In genomic region chr16:31131531-31131930, GRCm38 (mm10) we compare ENCODE assay signal across 17 mouse cellular contexts. TPM values are rescaled to one million over a fixed set of nuclear protein-coding genes. Genes with fewer than 3 reads are reported as not detected.
DNase-seq lines count a peak whose midpoint lies in the region; ATAC-seq and TF ChIP-seq lines count a peak whose summit lies in the region.
"Had no signal": no experiment of that assay in that cellular context is flagged by ENCODE, and none has a peak within 500 bp of the region (broad histone marks: within the 10 kb centered on the region; RNA-seq: fewer than 3 reads in every experiment).

No protein-coding gene starts in this region.

- no peak overlapping the region for H3K9ac ChIP-seq in intestine, embryonic 15.5 days
- H3K9ac ChIP-seq in intestine, postnatal 0 days (ENCODE audit: low read depth, low read length), result no peak overlapping the region
- no peak overlapping the region for H3K9ac ChIP-seq in intestine, embryonic 16.5 days (ENCODE audit: low read depth, low read length)
- no peak overlapping the region for H3K9ac ChIP-seq in hindbrain, postnatal 0 days (replicated peaks; ENCODE audit: low read length)
- H3K9ac ChIP-seq: embryonic facial prominence, embryonic 15.5 days; forebrain, embryonic 15.5 days; liver, embryonic 14.5 days had no signal

- no peak overlapping the region for H3K27ac ChIP-seq in intestine, embryonic 15.5 days
- no peak overlapping the region for H3K27ac ChIP-seq in intestine, postnatal 0 days (ENCODE audit: low read depth, low read length)
- no peak overlapping the region for H3K27ac ChIP-seq in intestine, embryonic 16.5 days (ENCODE audit: low read length)
- peak overlapping the region; percentile 54; the same call in 1 of the 2 replicates for H3K27ac ChIP-seq in limb, embryonic 10.5 days
- no peak overlapping the region for H3K27ac ChIP-seq in hindbrain, postnatal 0 days
- H3K27ac ChIP-seq: embryonic facial prominence, embryonic 15.5 days; forebrain, embryonic 15.5 days; liver, embryonic 14.5 days had no signal

- H3K4me2 ChIP-seq in intestine, embryonic 15.5 days (replicated peaks), result no peak overlapping the region
- H3K4me2 ChIP-seq in intestine, postnatal 0 days (replicated peaks; ENCODE audit: low read depth), result no peak overlapping the region
- no peak overlapping the region for H3K4me2 ChIP-seq in intestine, embryonic 16.5 days (ENCODE audit: low read depth, low read length)
- no peak overlapping the region for H3K4me2 ChIP-seq in hindbrain, postnatal 0 days (ENCODE audit: low read depth, low read length)
- H3K4me2 ChIP-seq: embryonic facial prominence, embryonic 15.5 days; forebrain, embryonic 15.5 days had no signal

- TF ChIP-seq CTCF in intestine, postnatal 0 days (IDR thresholded peaks at IDR 0.05; ENCODE audit: low read depth), result no peak
- TF ChIP-seq CTCF in hindbrain, postnatal 0 days (IDR thresholded peaks at IDR 0.05; ENCODE audit: low read depth), result no peak

- H3K36me3 ChIP-seq in intestine, embryonic 15.5 days, result 0 out of 2 replicates have a peak, but pooled peaks cover 4% of the 10 kb centered on the region
- peaks cover 42% of the 10 kb centered on the region for H3K36me3 ChIP-seq in intestine, postnatal 0 days (ENCODE audit: control insufficient read depth, insufficient read depth)
- 0 out of 2 replicates have a peak, but pooled peaks cover 2% of the 10 kb centered on the region for H3K36me3 ChIP-seq in intestine, embryonic 16.5 days (ENCODE audit: control insufficient read depth, insufficient read depth, low read length)
- H3K36me3 ChIP-seq in limb, embryonic 10.5 days, result peaks cover 17% of the 10 kb centered on the region
- peaks cover 13% of the 10 kb centered on the region; the same call in 1 of the 2 replicates for H3K36me3 ChIP-seq in hindbrain, postnatal 0 days (ENCODE audit: insufficient read depth, low read length)

- peak; percentile 53 for ATAC-seq in intestine, embryonic 15.5 days
- ATAC-seq in intestine, postnatal 0 days, result no peak
- ATAC-seq in intestine, embryonic 16.5 days, result peak; percentile 60
- no peak for ATAC-seq in hindbrain, postnatal 0 days
- ATAC-seq: activated CD4-positive, CD25-positive, alpha-beta regulatory T cell, adult 4 months; forebrain, embryonic 15.5 days had no signal

- 43% methylated on average over 5 of the region's 5 CpGs for WGBS in intestine, embryonic 15.5 days
- 53% methylated on average over 5 of the region's 5 CpGs for WGBS in intestine, postnatal 0 days
- 49% methylated on average over 5 of the region's 5 CpGs for WGBS in intestine, embryonic 16.5 days
- WGBS in limb, embryonic 10.5 days, result 27% methylated on average over 5 of the region's 5 CpGs
- 74% methylated on average over 5 of the region's 5 CpGs for WGBS in hindbrain, postnatal 0 days

- H3K4me1 ChIP-seq in intestine, embryonic 15.5 days (replicated peaks), result 0 out of 2 replicates have a peak, but pooled peaks cover 4% of the 10 kb centered on the region
- H3K4me1 ChIP-seq in intestine, postnatal 0 days (replicated peaks; ENCODE audit: control insufficient read depth, insufficient read depth, low read length), result no peaks in the 10 kb centered on the region
- H3K4me1 ChIP-seq in intestine, embryonic 16.5 days (ENCODE audit: control insufficient read depth, insufficient read depth, low read length), result 0 out of 2 replicates have a peak, but pooled peaks cover 4% of the 10 kb centered on the region
- H3K4me1 ChIP-seq in limb, embryonic 10.5 days, result peaks cover 37% of the 10 kb centered on the region
- no peaks in the 10 kb centered on the region for H3K4me1 ChIP-seq in hindbrain, postnatal 0 days (ENCODE audit: insufficient read depth, low read length)
- H3K4me1 ChIP-seq: embryonic facial prominence, embryonic 15.5 days; forebrain, embryonic 15.5 days had no signal

- H3K4me3 ChIP-seq in intestine, embryonic 15.5 days (replicated peaks), result no peak overlapping the region
- H3K4me3 ChIP-seq in intestine, postnatal 0 days (ENCODE audit: low read depth, low read length), result no peak overlapping the region
- H3K4me3 ChIP-seq in intestine, embryonic 16.5 days (ENCODE audit: low read length), result no peak overlapping the region
- no peak overlapping the region for H3K4me3 ChIP-seq in limb, embryonic 10.5 days
- H3K4me3 ChIP-seq in hindbrain, postnatal 0 days (ENCODE audit: low read length), result no peak overlapping the region
- H3K4me3 ChIP-seq: embryonic facial prominence, embryonic 15.5 days; forebrain, embryonic 15.5 days; layer of hippocampus, adult 2 months had no signal

- peak; percentile 65 for DNase-seq in limb, embryonic 10.5 days (ENCODE audit: low spot score)
- DNase-seq in lung, postnatal 36 days, result peak; percentile 85
- DNase-seq in T-cell, adult 2 months (ENCODE audit: low spot score), result no peak
- DNase-seq in adrenal gland, postnatal 4 days (ENCODE audit: low spot score in 2 of 2), result no peak
- DNase-seq in hindbrain, postnatal 0 days (ENCODE audit: low spot score), result no peak
- DNase-seq: cerebellum, adult 9-11 months; gastrocnemius, postnatal 36 days; midbrain, embryonic 14.5 days; thymus, postnatal 4 days had no signal

- H3K27me3 ChIP-seq in intestine, embryonic 15.5 days (replicated peaks), result no peaks in the 10 kb centered on the region
- H3K27me3 ChIP-seq in intestine, postnatal 0 days (replicated peaks; ENCODE audit: control insufficient read depth, insufficient read depth, low read length), result no peaks in the 10 kb centered on the region
- no peaks in the 10 kb centered on the region for H3K27me3 ChIP-seq in intestine, embryonic 16.5 days (replicated peaks; ENCODE audit: control insufficient read depth, insufficient read depth, low read length)
- H3K27me3 ChIP-seq in limb, embryonic 10.5 days (ENCODE audit: low read depth, poor library complexity, severe bottlenecking), result no peaks in the 10 kb centered on the region
- no peaks in the 10 kb centered on the region for H3K27me3 ChIP-seq in hindbrain, postnatal 0 days (ENCODE audit: insufficient read depth, low read length)
- H3K27me3 ChIP-seq: embryonic facial prominence, embryonic 15.5 days; forebrain, embryonic 15.5 days had no signal

- H3K9me3 ChIP-seq in intestine, embryonic 15.5 days, result no peaks in the 10 kb centered on the region
- no peaks in the 10 kb centered on the region for H3K9me3 ChIP-seq in intestine, postnatal 0 days (ENCODE audit: control insufficient read depth)
- H3K9me3 ChIP-seq in intestine, embryonic 16.5 days (ENCODE audit: control insufficient read depth, low read length), result no peaks in the 10 kb centered on the region
- no peaks in the 10 kb centered on the region for H3K9me3 ChIP-seq in limb, embryonic 10.5 days (replicated peaks)
- no peaks in the 10 kb centered on the region for H3K9me3 ChIP-seq in hindbrain, postnatal 0 days (ENCODE audit: low read length)
- H3K9me3 ChIP-seq: embryonic facial prominence, embryonic 15.5 days; forebrain, embryonic 15.5 days had no signal

RNA-seq across cellular contexts. Expression of gene Xxylt1, which starts 50.3 kb away (rescaled TPM):
- polyA plus RNA-seq in intestine, embryonic 15.5 days (2015; fragmentation: Nextera tagmentation; extraction: Ambion mirVana), result 14.5 and 17.5 TPM in 2 replicates
- polyA plus RNA-seq in intestine, postnatal 0 days (2015; fragmentation: Nextera tagmentation; extraction: Ambion mirVana), result 14.3 and 17.1 TPM in 2 replicates
- polyA plus RNA-seq in intestine, embryonic 16.5 days (2015; fragmentation: Nextera tagmentation; extraction: Ambion mirVana), result 4.9 and 10.5 TPM in 2 replicates
- polyA plus RNA-seq in limb, embryonic 10.5 days (2016; fragmentation: Nextera tagmentation; extraction: Ambion mirVana), result 16.4 and 16.6 TPM in 2 replicates
- total RNA-seq in adrenal gland, postnatal 4 days (2021), result 10 to 100 TPM; 22.2 to 22.7 TPM
- 32.8 and 42.4 TPM in 2 replicates for total RNA-seq in hindbrain, postnatal 0 days (2014; rRNA removed)
- polyA plus RNA-seq in hindbrain, postnatal 0 days (2015; fragmentation: Nextera tagmentation; extraction: Ambion mirVana), result 18.4 and 21.0 TPM in 2 replicates

Comparison
In these comparisons a context has a peak if more than half of its experiments do, and no peak if none do; other contexts are left out.
1. ATAC-seq: peak in intestine, embryonic 15.5 days (single experiment) and intestine, embryonic 16.5 days (single experiment); none in intestine, postnatal 0 days (single experiment) and hindbrain, postnatal 0 days (single experiment).
2. DNase-seq: peak in limb, embryonic 10.5 days (single experiment) and lung, postnatal 36 days (single experiment); none in T-cell, adult 2 months (single experiment), adrenal gland, postnatal 4 days (0 of 2) and hindbrain, postnatal 0 days (single experiment).